Mouse (Mus musculus): Measurements from ENCODE around the gene Prc1. TPM values are rescaled to one million over a fixed set of nuclear protein-coding genes. Genes with fewer than 3 reads are reported as not detected.

Prc1 gene
- total RNA-seq, 1 experiment from 2014 or later: 156 TPM

GRCm38 (mm10) chr7:80326076-80326475 is 31.8 kb downstream of the Prc1 start:
- no peak for ATAC-seq (replicated peaks; ENCODE audit: low read depth, poor library complexity, severe bottlenecking)

- ATAC-seq (replicated peaks; ENCODE audit: low read depth, poor library complexity, severe bottlenecking): no peak
Measured at GRCm38 (mm10) chr7:80330278-80330677, 36.0 kb downstream of the Prc1 start.

GRCm38 (mm10) chr7:80331433-80331832 is 37.2 kb downstream of the Prc1 start:
- no peak for ATAC-seq (replicated peaks; ENCODE audit: low read depth, poor library complexity, severe bottlenecking)

DNA sequence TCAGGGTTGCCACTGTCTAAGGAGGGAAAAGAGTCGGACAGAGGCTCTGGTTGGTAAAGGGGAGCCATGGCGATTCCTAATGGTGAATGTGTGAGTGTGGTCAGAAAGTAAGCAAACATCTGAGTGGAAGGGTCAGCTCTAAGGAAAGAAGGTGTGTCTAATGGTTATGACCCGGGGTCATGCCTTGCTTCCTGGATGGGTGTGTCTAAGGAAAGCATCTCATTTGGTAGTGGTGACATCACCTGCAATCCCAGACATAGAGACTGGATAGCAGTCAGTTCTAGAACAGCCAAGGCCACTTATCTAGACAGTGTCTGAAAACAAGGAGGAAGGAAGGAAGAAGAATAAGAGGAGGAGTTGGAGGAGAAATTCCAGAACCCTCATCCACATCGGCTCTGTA is 40.6 kb downstream of the Prc1 start:
- ATAC-seq (replicated peaks; ENCODE audit: low read depth, poor library complexity, severe bottlenecking): no peak

DNA sequence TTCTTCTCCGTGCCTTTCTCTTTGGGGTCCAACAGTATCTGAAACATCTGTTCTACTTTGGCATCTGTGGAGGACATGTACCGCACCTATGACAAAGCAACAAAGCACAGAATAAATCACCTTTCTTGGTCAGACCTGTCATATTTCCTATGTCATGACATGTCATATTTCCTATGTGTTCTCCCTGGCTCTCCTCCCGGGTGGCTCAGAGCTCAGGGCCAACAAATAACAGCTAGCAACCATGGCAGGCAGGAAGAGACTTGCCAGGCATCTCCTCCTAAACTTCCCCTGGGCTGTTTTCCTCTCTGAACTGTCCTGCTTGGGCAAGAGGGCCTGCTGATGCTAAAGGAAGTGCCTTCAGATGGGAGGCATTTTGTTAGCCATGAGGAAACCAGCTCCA is 42.7 kb downstream of the Prc1 start:
- no peak for ATAC-seq (replicated peaks; ENCODE audit: low read depth, poor library complexity, severe bottlenecking)

- no peak for ATAC-seq (replicated peaks; ENCODE audit: low read depth, poor library complexity, severe bottlenecking)
Measured at GRCm38 (mm10) chr7:80339371-80339770, 45.1 kb downstream of the Prc1 start.

- ATAC-seq (replicated peaks; ENCODE audit: low read depth, poor library complexity, severe bottlenecking): peak; percentile 84
Measured at GRCm38 (mm10) chr7:80339793-80340628, 45.8 kb downstream of the Prc1 start.

GRCm38 (mm10) chr7:80340793-80341192 is 46.5 kb downstream of the Prc1 start, which contains the start of gene Unc45a:
Gene Unc45a (minus strand): TSS chr7:80341005.
- peak; percentile 64 for ATAC-seq (replicated peaks; ENCODE audit: low read depth, poor library complexity, severe bottlenecking)

GRCm38 (mm10) chr7:80341793-80342192 is 47.5 kb downstream of the Prc1 start:
- ATAC-seq (replicated peaks; ENCODE audit: low read depth, poor library complexity, severe bottlenecking): no peak

GRCm38 (mm10) chr7:80342858-80343257 is 48.6 kb downstream of the Prc1 start, which contains the start of gene Hddc3:
Gene Hddc3 (plus strand): TSS chr7:80343104.
- ATAC-seq (replicated peaks; ENCODE audit: low read depth, poor library complexity, severe bottlenecking): peak; percentile 64

DNA sequence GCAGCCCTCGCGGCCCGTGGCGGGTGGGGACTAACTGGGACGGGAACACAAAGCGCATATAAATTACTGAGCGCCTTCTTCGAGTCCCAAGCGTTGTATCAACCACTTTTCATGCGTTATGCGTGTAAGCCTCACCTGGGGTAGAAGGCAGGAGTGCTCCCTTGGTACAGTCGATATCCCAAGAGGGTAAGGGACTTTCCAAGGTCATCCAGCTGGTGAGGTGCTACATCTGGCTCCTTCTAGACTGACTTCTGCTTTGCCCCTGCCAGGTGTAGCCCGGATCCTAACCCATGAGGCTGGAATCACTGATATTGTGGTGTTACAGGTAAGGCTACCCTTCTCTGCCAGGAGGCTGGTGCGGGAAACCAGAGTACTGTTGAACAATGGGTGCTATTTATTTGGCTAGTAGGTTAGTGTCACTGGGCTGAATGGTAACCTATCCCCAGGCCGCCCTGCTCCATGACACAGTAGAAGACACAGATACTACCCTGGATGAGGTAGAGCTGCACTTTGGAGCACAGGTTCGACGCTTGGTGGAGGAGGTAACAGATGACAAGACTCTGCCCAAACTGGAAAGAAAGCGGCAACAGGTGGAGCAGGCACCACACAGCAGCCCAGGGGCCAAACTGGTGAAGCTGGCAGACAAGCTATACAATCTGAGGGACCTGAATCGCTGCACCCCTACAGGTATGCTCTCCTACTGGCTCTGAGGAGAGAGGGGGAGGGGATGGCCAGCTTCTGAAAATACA is 49.2 kb downstream of the Prc1 start:
- ATAC-seq (replicated peaks; ENCODE audit: low read depth, poor library complexity, severe bottlenecking): no peak

DNA sequence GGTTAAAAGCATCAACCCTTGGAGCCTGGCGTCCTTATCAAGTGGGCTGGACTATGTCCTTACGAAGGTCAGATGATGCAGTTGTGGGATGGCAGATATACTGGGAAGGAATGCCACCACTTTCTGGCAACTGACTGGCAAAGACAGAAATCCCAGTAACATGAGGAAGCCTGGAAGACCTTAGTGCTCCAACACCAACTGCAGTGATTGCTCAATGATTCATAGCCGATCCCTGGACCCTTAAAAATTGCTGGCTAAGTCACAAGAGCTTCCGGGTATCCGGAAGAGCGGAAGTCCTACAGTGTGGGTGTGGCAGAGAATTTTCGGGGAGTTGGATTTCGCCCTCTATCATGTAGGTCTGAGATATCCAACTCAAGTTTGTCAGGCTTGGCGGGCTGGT is 51.9 kb downstream of the Prc1 start:
- no peak for ATAC-seq (replicated peaks; ENCODE audit: low read depth, poor library complexity, severe bottlenecking)

DNA sequence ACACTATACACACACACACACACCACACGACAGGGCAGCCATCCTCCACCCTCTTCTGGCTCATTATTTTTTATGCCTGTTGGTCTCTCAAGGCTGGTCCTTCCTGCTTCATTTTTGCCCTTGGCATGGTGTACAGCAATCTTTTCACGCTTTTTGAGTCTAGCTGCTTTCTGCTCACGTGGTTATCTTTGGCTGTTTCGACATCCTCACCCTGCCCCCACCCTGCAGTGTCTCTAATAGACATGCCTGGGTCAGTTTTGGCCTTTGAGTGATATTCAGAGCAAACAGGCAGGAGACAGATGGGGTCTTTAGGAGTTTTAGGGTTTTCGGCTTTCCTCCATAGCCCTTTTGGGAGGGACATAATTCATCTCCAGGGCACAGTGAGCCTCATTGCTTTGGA is 52.6 kb downstream of the Prc1 start:
- ATAC-seq (replicated peaks; ENCODE audit: low read depth, poor library complexity, severe bottlenecking): no peak

DNA sequence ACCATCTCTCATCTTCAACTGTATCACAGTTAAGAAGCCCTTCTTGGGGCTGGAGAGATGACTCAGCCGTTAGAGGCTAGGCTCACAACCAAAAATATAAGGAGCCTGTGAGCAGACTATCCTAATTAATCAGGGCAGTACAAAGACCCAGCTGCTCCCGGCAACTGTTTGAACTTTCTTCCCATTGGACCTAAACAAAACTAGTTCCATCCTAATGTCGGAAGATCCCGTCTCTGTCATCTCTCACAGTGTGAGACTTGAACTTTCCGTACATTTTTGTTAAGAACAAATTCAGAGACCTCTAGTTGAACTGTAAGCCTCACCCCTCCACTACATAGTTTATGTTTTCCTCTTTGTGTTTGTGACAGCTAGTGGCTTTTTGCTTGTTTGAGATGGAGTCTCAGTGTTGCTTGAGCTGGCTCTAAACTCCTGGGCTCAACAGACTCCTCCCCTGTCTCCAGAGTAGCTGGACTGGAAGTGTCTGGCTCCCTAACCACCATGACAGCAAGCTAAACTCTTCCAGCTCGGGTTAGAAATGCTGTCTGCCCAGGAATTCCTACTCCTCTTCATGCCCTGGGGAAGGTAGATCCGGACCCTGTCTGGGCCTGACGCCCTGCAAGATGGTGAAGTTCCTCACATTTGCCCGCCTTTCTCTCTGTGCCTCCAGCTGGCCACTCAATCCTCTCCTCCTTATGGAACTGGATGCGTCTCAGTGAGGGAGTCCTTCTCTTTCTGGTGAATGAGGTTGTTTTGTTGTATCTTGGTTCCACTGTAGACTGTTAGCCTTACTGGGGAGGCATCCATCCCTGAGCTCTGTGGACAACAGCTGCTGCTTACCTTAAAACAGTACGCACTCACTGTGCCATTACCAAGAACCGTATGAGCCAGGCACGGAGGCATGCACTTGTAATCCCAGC is 53.7 kb downstream of the Prc1 start:
- no peak for ATAC-seq (replicated peaks; ENCODE audit: low read depth, poor library complexity, severe bottlenecking)

DNA sequence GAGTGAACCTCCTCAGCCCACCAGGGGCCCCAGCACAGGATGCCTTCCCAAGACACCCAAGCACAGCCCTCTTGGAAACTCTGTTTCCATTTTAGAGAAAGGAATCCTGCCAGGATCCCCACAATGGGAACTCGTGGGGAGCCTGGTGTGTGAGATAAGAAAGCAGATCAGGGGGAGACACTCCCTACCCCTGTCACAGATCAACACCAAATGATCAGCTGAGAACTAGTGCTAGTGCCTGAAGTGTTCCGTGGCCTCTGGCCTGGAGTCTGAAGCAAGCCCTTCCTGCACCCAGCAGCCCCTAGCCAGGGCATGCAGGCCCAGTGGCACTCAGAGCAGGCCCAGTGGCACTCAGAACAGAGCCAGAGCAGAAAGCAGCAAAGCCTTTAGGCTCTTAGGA is 56.6 kb downstream of the Prc1 start:
- ATAC-seq (replicated peaks; ENCODE audit: low read depth, poor library complexity, severe bottlenecking): peak; percentile 31; the same call in 1 of the 2 replicates

DNA sequence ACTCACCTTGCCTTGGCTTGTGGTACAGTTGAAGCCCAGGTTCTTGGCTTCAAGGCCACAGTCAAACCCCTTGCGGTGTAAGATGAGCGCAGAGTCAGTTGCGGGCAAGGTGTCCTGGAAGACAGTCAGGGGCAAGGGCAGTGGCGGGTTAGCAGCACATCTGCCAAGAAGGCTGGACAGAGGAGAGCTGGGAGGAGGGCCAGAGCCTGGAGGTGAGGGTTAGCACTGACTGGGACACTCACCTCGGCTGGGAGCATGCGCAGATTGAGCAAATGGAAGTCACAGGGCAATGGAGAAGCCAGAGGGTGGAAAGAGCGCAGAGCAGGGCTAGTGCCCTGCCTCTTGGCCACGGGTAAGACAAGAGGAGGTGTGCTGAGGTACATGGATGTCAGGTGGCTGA is 58.7 kb downstream of the Prc1 start:
- ATAC-seq (replicated peaks; ENCODE audit: low read depth, poor library complexity, severe bottlenecking): no peak

GRCm38 (mm10) chr7:80356351-80356750 is 62.1 kb downstream of the Prc1 start:
- ATAC-seq (replicated peaks; ENCODE audit: low read depth, poor library complexity, severe bottlenecking): no peak

DNA sequence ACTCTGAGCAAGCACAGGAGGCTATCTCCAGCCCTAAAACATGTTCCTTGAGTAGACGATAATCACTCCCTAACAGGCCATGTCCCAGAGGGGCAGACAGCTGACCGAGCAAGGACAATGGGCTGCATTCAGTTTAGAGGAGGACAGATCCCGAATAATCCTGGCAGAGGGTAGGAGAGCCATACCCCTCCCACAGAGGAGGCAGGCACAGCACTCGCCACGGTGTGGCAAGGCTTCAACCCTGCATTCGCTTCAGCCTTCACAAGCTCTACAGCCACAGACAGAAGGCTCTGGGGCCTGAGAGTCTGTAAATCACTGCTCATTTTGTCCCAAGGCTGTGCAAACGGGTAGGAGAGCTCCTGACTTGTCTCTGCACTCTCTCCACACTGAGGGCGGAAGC is 62.9 kb downstream of the Prc1 start:
- ATAC-seq (replicated peaks; ENCODE audit: low read depth, poor library complexity, severe bottlenecking): no peak

- no peak for ATAC-seq (replicated peaks; ENCODE audit: low read depth, poor library complexity, severe bottlenecking)
Measured at GRCm38 (mm10) chr7:80358039-80358438, 63.8 kb downstream of the Prc1 start.

- ATAC-seq (replicated peaks; ENCODE audit: low read depth, poor library complexity, severe bottlenecking): no peak
Measured at GRCm38 (mm10) chr7:80360435-80360834, 66.2 kb downstream of the Prc1 start.

Measured in common myeloid progenitor, adult 5-6 weeks (primary cell).